Mouse (Mus musculus): Measurements from ENCODE around the gene Dusp28.

DNA sequence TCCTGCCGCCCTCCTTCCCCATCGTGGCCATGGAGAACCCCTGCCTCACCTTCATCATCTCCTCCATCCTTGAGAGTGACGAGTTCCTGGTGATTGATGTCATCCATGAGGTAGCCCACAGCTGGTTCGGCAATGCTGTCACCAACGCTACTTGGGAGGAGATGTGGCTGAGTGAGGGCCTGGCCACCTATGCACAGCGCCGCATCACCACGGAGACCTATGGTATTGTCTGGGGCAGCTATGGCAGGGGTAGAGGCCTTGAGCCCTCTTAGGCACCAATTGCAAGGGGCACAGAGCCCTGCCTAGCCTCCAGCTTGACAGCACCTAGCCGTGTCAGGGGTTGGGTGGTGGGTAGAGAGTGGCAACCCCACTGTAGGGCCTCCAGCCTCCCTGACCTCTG is 9.9 kb downstream of the Dusp28 start:
- TF ChIP-seq CTCF (IDR thresholded peaks at IDR 0.05; ENCODE audit: borderline replicate concordance, insufficient read depth, low read depth, low read length) (no peak), POLR2A (IDR thresholded peaks at IDR 0.05; ENCODE audit: borderline replicate concordance, insufficient read depth, low read length) (no peak)
